Mouse (Mus musculus) CH12.LX (cell line): ENCODE data around the gene Zc3h18. TPM values are rescaled to one million over a fixed set of nuclear protein-coding genes. Genes with fewer than 3 reads are reported as not detected.

Experiments used
- DNase-seq: peaks from one replicate; pipeline ENCODE4 v3.0.0-alpha.2; 2013; ENCODE audit errors: extremely low read depth
- H3K27ac ChIP-seq: 2 replicates; pipeline ENCODE4 v1.5.1; 2012; ENCODE audit warnings: low read depth, mild to moderate bottlenecking, control low read depth, moderate library complexity; ENCODE audit not compliant: insufficient read depth
- H3K27me3 ChIP-seq: replicated peaks from 2 replicates; pipeline ENCODE3; 2012; ENCODE audit warnings: inconsistent platforms
- H3K36me3 ChIP-seq, 2 experiments: replicated peaks in 1 of 2; 2 replicates each; pipeline versions ENCODE3 to v1.6.1; 2012; ENCODE audit warnings: inconsistent platforms in 1 of 2, low read length in 1 of 2, mild to moderate bottlenecking in 1 of 2, mixed read lengths in 1 of 2, moderate library complexity in 1 of 2; ENCODE audit not compliant: control insufficient read depth in 1 of 2, insufficient read depth in 1 of 2
- H3K4me1 ChIP-seq, 2 experiments: 2 replicates each; pipeline ENCODE4 v1.6.1; 2012; ENCODE audit warnings: inconsistent platforms in 1 of 2, moderate library complexity in 1 of 2; ENCODE audit not compliant: insufficient read depth in 2 of 2, control insufficient read depth in 1 of 2
- H3K4me2 ChIP-seq: 2 replicates; pipeline ENCODE4 v1.6.1; 2012; ENCODE audit warnings: low read depth, mild to moderate bottlenecking, control low read depth; ENCODE audit not compliant: poor library complexity, insufficient read depth, severe bottlenecking
- H3K4me3 ChIP-seq, 3 experiments: fragments of 150-350 bp in 1 of 3; sonication (generic) in 1 of 3; replicated peaks in 1 of 3; 2 replicates each; pipeline versions ENCODE3 to v1.5.1; 2011 to 2012; ENCODE audit warnings: low read depth in 2 of 3, low read length in 2 of 3, mild to moderate bottlenecking in 2 of 3, moderate library complexity in 2 of 3, control low read depth in 1 of 3, improper control_type of control experiment in 1 of 3, inconsistent platforms in 1 of 3, mixed read lengths in 1 of 3; ENCODE audit not compliant: poor library complexity in 1 of 3
- H3K79me2 ChIP-seq: replicated peaks from 2 replicates; pipeline ENCODE4 v1.6.1; 2012; ENCODE audit warnings: mild to moderate bottlenecking, moderate library complexity; ENCODE audit not compliant: control insufficient read depth, poor library complexity, insufficient read depth, severe bottlenecking; ENCODE audit errors: extremely low read depth
- H3K9ac ChIP-seq: 2 replicates; pipeline ENCODE4 v1.6.1; 2012; ENCODE audit warnings: low read depth, mild to moderate bottlenecking, control low read depth, moderate library complexity; ENCODE audit not compliant: insufficient read depth
- H3K9me3 ChIP-seq: replicated peaks from 2 replicates; pipeline ENCODE3; 2012; ENCODE audit warnings: low read length, inconsistent platforms, mixed read lengths
- BHLHE40 ChIP-seq: IDR thresholded peaks from 2 replicates; pipeline ENCODE4 v1.6.1; 2011; ENCODE audit warnings: mild to moderate bottlenecking, low read depth, low read length, improper control_type of control experiment
- CTCF ChIP-seq, 2 experiments: IDR thresholded peaks in 1 of 2; conservative IDR thresholded peaks in 1 of 2; 2 replicates each; pipeline ENCODE4 v1.5.1; 2011 to 2012; ENCODE audit warnings: low read depth in 2 of 2, low read length in 2 of 2, improper control_type of control experiment in 1 of 2, inconsistent platforms in 1 of 2, mild to moderate bottlenecking in 1 of 2, moderate library complexity in 1 of 2
- E2F4 ChIP-seq: IDR thresholded peaks from 2 replicates; pipeline ENCODE4 v1.6.1; 2011; ENCODE audit warnings: low read depth, low read length, improper control_type of control experiment; ENCODE audit not compliant: insufficient replicate concordance
- ELF1 ChIP-seq: IDR thresholded peaks from 2 replicates; pipeline ENCODE4 v1.6.1; 2014; ENCODE audit warnings: low read depth, mild to moderate bottlenecking, inconsistent platforms, low read length, improper control_type of control experiment
- GABPA ChIP-seq: IDR thresholded peaks from 2 replicates; pipeline ENCODE4 v1.6.1; 2012; ENCODE audit warnings: low read depth, low read length, improper control_type of control experiment, inconsistent platforms; ENCODE audit not compliant: insufficient replicate concordance
- KAT2A ChIP-seq: IDR thresholded peaks from 2 replicates; pipeline ENCODE4 v1.6.1; 2012; ENCODE audit warnings: low read length, improper control_type of control experiment, inconsistent platforms; ENCODE audit not compliant: insufficient replicate concordance
- MAFK ChIP-seq: IDR thresholded peaks from 2 replicates; pipeline ENCODE4 v1.6.1; 2011; ENCODE audit warnings: low read length, improper control_type of control experiment; ENCODE audit not compliant: insufficient replicate concordance
- MAZ ChIP-seq: IDR thresholded peaks from 2 replicates; pipeline ENCODE4 v1.6.1; 2012; ENCODE audit warnings: low read depth, mild to moderate bottlenecking, inconsistent platforms, low read length, improper control_type of control experiment, moderate library complexity
- MEF2A ChIP-seq: IDR thresholded peaks from 2 replicates; pipeline ENCODE4 v1.6.1; 2014; ENCODE audit warnings: low read depth, mild to moderate bottlenecking, inconsistent platforms, low read length, improper control_type of control experiment, borderline replicate concordance
- MXI1 ChIP-seq: IDR thresholded peaks from 2 replicates; pipeline ENCODE4 v1.6.1; 2011; ENCODE audit warnings: mild to moderate bottlenecking, low read depth, low read length, improper control_type of control experiment
- MYC ChIP-seq: IDR thresholded peaks from 2 replicates; pipeline ENCODE4 v1.6.1; 2011; ENCODE audit warnings: low read depth, mild to moderate bottlenecking, improper control_type of control experiment, low read length
- PAX5 ChIP-seq: IDR thresholded peaks from 2 replicates; pipeline ENCODE4 v1.6.1; 2012; ENCODE audit warnings: low read length, inconsistent platforms, mixed read lengths
- RCOR1 ChIP-seq: conservative IDR thresholded peaks from 2 replicates; pipeline ENCODE4 v1.6.1; 2012; ENCODE audit warnings: low read depth, mild to moderate bottlenecking, inconsistent platforms, low read length, improper control_type of control experiment
- TBP ChIP-seq: conservative IDR thresholded peaks from 2 replicates; pipeline ENCODE4 v1.6.1; 2011; ENCODE audit warnings: low read depth, low read length, improper control_type of control experiment
- TCF12 ChIP-seq: IDR thresholded peaks from 2 replicates; pipeline ENCODE4 v1.6.1; 2014; ENCODE audit warnings: low read depth, mild to moderate bottlenecking, inconsistent platforms, low read length, improper control_type of control experiment
- USF1 ChIP-seq: IDR thresholded peaks from 2 replicates; pipeline ENCODE4 v1.6.1; 2014; ENCODE audit warnings: low read depth, mild to moderate bottlenecking, inconsistent platforms, low read length, improper control_type of control experiment
- ZKSCAN1 ChIP-seq: IDR thresholded peaks from 2 replicates; pipeline ENCODE4 v1.6.1; 2012; ENCODE audit warnings: low read depth, inconsistent platforms, low read length, improper control_type of control experiment, borderline replicate concordance
- ZMIZ1 ChIP-seq: IDR thresholded peaks from 2 replicates; pipeline ENCODE4 v1.6.1; 2012; ENCODE audit warnings: low read depth, mild to moderate bottlenecking, inconsistent platforms, low read length, improper control_type of control experiment
- ZNF384 ChIP-seq: IDR thresholded peaks from 2 replicates; pipeline ENCODE4 v1.6.1; 2012; ENCODE audit warnings: low read depth, low read length, improper control_type of control experiment, inconsistent platforms
- dilution Hi-C: fragments of 300-500 bp; cut with MboI; formaldehyde crosslinking; loops from 2 replicates; pipeline ENCODE4 v1.14.3; 2020; ENCODE audit warnings: low sequenced_read_pairs; ENCODE audit not compliant: extremely low pct_unique_long_range_greater_than_20kb, extremely low pct_ligation_motif_present
- in situ Hi-C: fragments of 300-500 bp; cut with MboI; formaldehyde crosslinking; loops from 3 replicates; pipeline ENCODE4 v1.14.3; 2019; ENCODE audit warnings: low sequenced_read_pairs, low pct_ligation_motif_present, low pct_unique_long_range_greater_than_20kb, mixed read lengths
- polyA plus RNA-seq: library from polyadenylated mRNA; unstranded; fragments of >175 nt; gene quantifications from 2 replicates; pipeline ENCODE4 v1.2.1, GENCODE M21; 2012; ENCODE audit warnings: low read depth; ENCODE audit not compliant: insufficient read length
- total RNA-seq, 2 experiments: library from RNA; depleted of rRNA; stranded (reverse); fragments of 300-350 nt in 1 of 2; fragments of >200 nt in 1 of 2; gene quantifications; 2 replicates each; pipeline ENCODE4 v1.2.3; 2012 to 2014

Zc3h18 gene
- total and polyA plus RNA-seq, 3 experiments: 34.6 to 83.0 (median 58.5) TPM

DNA sequence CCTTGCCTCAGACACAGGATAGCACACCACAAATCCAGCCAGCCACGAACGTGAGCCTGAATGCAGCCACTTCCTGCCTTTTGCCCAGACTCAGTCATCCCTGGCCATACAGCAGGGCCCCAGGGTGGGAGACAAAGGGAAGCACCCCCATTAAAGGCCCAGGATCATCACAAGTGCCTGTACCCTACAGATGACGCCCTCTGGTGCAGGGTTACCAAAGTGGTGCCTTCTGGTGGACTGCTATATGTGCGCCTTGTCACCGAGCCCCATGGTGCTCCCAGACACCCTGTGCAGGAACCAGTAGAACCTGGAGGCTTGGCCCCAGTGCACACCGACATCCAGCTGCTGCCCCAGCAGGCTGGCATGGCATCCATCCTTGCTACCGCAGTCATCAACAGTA is 42.9 kb upstream of the Zc3h18 start:
- dilution Hi-C loops: no loop called here
- Histone ChIP-seq H3K4me3 (no peak overlapping the region), H3K36me3 (peaks cover 72 to 97% of the 10 kb centered on the region in 2 experiments)

DNA sequence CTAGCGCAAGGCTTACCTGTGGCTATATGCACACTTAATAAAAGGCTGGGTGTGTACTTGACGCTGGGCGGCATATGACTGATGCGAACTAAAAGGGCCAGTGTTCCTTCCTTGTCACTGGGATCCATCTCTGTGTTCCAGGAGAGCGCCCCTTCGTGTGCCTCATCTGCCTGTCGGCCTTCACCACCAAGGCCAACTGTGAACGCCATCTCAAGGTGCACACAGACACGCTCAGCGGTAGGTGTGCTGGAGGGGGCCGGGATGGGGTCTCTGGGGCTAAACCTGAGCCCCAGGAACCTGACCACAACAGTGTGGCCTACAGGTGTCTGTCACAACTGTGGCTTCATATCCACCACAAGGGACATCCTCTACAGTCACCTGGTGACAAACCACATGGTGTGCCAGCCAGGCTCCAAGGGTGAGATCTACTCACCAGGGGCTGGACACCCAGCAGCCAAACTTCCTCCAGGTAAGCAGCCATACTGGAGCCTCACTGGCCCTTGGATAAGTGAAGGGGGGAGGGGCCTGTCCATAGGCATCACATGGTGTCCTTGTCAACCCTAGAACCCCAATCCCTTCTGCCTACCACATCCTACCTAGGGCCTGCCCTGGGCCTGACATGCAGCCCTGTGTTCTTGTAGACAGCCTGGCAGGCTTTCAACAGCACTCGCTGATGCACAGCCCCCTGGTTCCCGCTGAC is 41.5 kb upstream of the Zc3h18 start:
- TF ChIP-seq ZMIZ1 (no peak), MXI1 (no peak), E2F4 (no peak), MYC (no peak), MAZ (no peak), MAFK (no peak)
- Histone ChIP-seq H3K9me3 (peaks cover 27% of the 10 kb centered on the region), H3K4me2 (no peak overlapping the region), H3K27me3 (no peaks in the 10 kb centered on the region), H3K27ac (no peak overlapping the region), H3K36me3 (peaks cover 67 to 93% of the 10 kb centered on the region in 2 experiments), H3K4me3 (no peak overlapping the region), H3K4me1 (peaks cover 0 to 10% of the 10 kb centered on the region in 2 experiments; a peak in 2 of 4 replicates), H3K79me2 (no peaks in the 10 kb centered on the region), H3K9ac (no peak overlapping the region)
- no peak for DNase-seq
- dilution Hi-C loops: no loop called here
- in situ Hi-C loops: no loop called here

More for the DNA sequence above, 42.9 kb upstream of the Zc3h18 start:
- TF ChIP-seq PAX5 (no peak), TCF12 (no peak), RCOR1 (no peak), USF1 (no peak), TBP (no peak), BHLHE40 (no peak), GABPA (no peak), ELF1 (no peak), MEF2A (no peak), CTCF (conservative IDR thresholded peaks at IDR 0.05 in 1 of 2, IDR thresholded peaks at IDR 0.05 in 1 of 2; ENCODE audit: low read depth in 2 of 2, low read length in 2 of 2) (no peak), KAT2A (no peak), ZNF384 (no peak), ZKSCAN1 (no peak), MYC (no peak)
- H3K9ac ChIP-seq: no peak overlapping the region
- H3K27me3 ChIP-seq: no peaks in the 10 kb centered on the region
- H3K79me2 ChIP-seq: no peaks in the 10 kb centered on the region
- no peak for DNase-seq
- H3K4me2 ChIP-seq: no peak overlapping the region
- H3K9me3 ChIP-seq: peaks cover 27% of the 10 kb centered on the region
- in situ Hi-C loops: no loop called here
- no peak overlapping the region for H3K27ac ChIP-seq
- peaks cover 2 to 12% of the 10 kb centered on the region in 2 experiments; a peak in 2 of 4 replicates for H3K4me1 ChIP-seq
